Mouse (Mus musculus) thymus, adult 2 months (tissue): ENCODE measurements around the gene Dcst1. TPM values are rescaled to one million over a fixed set of nuclear protein-coding genes. Genes with fewer than 3 reads are reported as not detected.

Experiments used
- DNase-seq: peaks from one replicate; pipeline ENCODE4 v3.0.0; 2021
- H3K27ac ChIP-seq: fragments of 200-500 bp; 2 replicates; pipeline ENCODE4 v1.5.1; 2012; ENCODE audit warnings: low read length, control low read depth; ENCODE audit not compliant: control insufficient read depth, insufficient read depth
- H3K27me3 ChIP-seq: fragments of 200-500 bp; 2 replicates; pipeline ENCODE4 v1.6.1; 2012; ENCODE audit warnings: mild to moderate bottlenecking, low read length, moderate library complexity, mixed read lengths; ENCODE audit not compliant: control insufficient read depth, insufficient read depth
- H3K36me3 ChIP-seq: fragments of 200-500 bp; 2 replicates; pipeline ENCODE4 v1.6.1; 2012; ENCODE audit warnings: mild to moderate bottlenecking, low read length, moderate library complexity; ENCODE audit not compliant: control insufficient read depth, insufficient read depth
- H3K4me1 ChIP-seq: fragments of 200-500 bp; replicated peaks from 2 replicates; pipeline ENCODE4 v1.6.1; 2012; ENCODE audit warnings: low read length; ENCODE audit not compliant: control insufficient read depth, insufficient read depth
- H3K4me3 ChIP-seq: fragments of 200-500 bp; 2 replicates; pipeline ENCODE4 v1.5.1; 2012; ENCODE audit warnings: mild to moderate bottlenecking, low read length, control low read depth, moderate library complexity; ENCODE audit not compliant: control insufficient read depth, insufficient read depth
- CTCF ChIP-seq: fragments of 200-500 bp; IDR thresholded peaks from 2 replicates; pipeline ENCODE4 v1.5.1; 2012; ENCODE audit warnings: mild to moderate bottlenecking, control low read depth, low read length, moderate library complexity, borderline replicate concordance; ENCODE audit not compliant: control insufficient read depth, poor library complexity, insufficient read depth; ENCODE audit errors: extremely low read depth
- POLR2A ChIP-seq: fragments of 200-500 bp; IDR thresholded peaks from 2 replicates; pipeline ENCODE4 v1.6.1; 2012; ENCODE audit warnings: mild to moderate bottlenecking, low read length, control low read depth, moderate library complexity; ENCODE audit not compliant: control insufficient read depth, poor library complexity, insufficient read depth; ENCODE audit errors: extremely low read depth
- WGBS: fragments of 180-500 bp; shearing (Covaris S2); methylation state at CpG from one replicate; pipeline ENCODE4 v1.1.7; 2018; 5-methylcytosine and 5-hydroxymethylcytosine counted together
- polyA plus RNA-seq: library from polyadenylated mRNA; depleted of rRNA; stranded (reverse); fragments of >200 nt; gene quantifications from 2 replicates; pipeline ENCODE4 v1.2.3, GENCODE M21; 2012

Gene Dcst1
- polyA plus RNA-seq, 1 experiment: 0.24 TPM

DNA sequence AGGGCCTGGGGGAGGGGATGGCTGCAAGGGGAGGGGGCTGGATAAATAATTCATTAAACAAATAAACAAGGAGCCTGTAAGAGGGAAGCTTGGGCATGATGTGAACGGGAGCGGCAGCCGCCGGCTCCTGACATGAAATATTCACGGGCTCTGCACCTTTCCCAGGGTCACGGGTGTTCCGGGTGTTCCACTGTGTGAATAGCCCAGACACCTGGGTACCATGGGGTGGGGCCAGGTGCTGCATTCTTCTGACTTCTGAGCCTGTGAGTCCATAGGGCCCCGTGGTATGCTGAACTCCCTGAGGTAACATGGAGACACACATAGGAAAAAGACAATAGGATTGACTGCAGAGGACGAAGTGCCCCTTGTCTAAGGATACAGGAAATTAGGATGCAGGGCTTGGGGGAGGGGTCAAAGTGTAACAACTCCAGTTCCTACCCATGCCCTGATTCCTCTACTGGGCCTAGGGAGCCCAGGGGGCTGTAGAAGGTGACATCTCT, 37.6 kb downstream of the Dcst1 start:
- TF ChIP-seq POLR2A (no peak), CTCF (no peak)
- Histone ChIP-seq H3K27me3 (peaks cover 9% of the 10 kb centered on the region; the same call in 1 of the 2 replicates), H3K4me3 (no peak overlapping the region), H3K27ac (no peak overlapping the region), H3K4me1 (peaks cover 6% of the 10 kb centered on the region), H3K36me3 (no peaks in the 10 kb centered on the region)
- no peak for DNase-seq
- 86% methylated on average over 9 of the region's 9 CpGs for WGBS

GRCm38 (mm10) chr3:89325882-89326281, 39.2 kb downstream of the Dcst1 start:
- no peak overlapping the region for H3K4me3 ChIP-seq
- H3K27me3 ChIP-seq: peaks cover 23% of the 10 kb centered on the region
- H3K36me3 ChIP-seq: no peaks in the 10 kb centered on the region
- TF ChIP-seq CTCF: no peak
- no peak overlapping the region for H3K27ac ChIP-seq
- H3K4me1 ChIP-seq: peaks cover 20% of the 10 kb centered on the region
- DNase-seq: no peak
- 97% methylated on average over 8 of the region's 8 CpGs for whole genome bisulfite sequencing

- WGBS: 2% methylated on average over 52 of the region's 53 CpGs
Observed at GRCm38 (mm10) chr3:89322514-89323165, 42.4 kb downstream of the Dcst1 start, which contains the start of gene Efna3. Gene Efna3, minus strand, starts transcription at chr3:89322965.

GRCm38 (mm10) chr3:89322131-89322500, 42.9 kb downstream of the Dcst1 start:
- peak overlapping the region; percentile 29 for H3K4me3 ChIP-seq
- 5% methylated on average over 14 of the region's 14 CpGs for WGBS
- peaks cover 48% of the 10 kb centered on the region for H3K27me3 ChIP-seq

More at GRCm38 (mm10) chr3:89322514-89323165, 42.4 kb downstream of the Dcst1 start, which contains the start of gene Efna3:
- Histone ChIP-seq H3K27ac (no peak within 1 kb of the TSS), H3K4me3 (peak within 1 kb of the TSS; percentile 29), H3K27me3 (peaks cover 48% of the 10 kb centered on the region), H3K36me3 (no peaks in the 10 kb centered on the region), H3K4me1 (peaks cover 39% of the 10 kb centered on the region)
- no peak for TF ChIP-seq CTCF
- DNase-seq: peak; percentile 64

DNA sequence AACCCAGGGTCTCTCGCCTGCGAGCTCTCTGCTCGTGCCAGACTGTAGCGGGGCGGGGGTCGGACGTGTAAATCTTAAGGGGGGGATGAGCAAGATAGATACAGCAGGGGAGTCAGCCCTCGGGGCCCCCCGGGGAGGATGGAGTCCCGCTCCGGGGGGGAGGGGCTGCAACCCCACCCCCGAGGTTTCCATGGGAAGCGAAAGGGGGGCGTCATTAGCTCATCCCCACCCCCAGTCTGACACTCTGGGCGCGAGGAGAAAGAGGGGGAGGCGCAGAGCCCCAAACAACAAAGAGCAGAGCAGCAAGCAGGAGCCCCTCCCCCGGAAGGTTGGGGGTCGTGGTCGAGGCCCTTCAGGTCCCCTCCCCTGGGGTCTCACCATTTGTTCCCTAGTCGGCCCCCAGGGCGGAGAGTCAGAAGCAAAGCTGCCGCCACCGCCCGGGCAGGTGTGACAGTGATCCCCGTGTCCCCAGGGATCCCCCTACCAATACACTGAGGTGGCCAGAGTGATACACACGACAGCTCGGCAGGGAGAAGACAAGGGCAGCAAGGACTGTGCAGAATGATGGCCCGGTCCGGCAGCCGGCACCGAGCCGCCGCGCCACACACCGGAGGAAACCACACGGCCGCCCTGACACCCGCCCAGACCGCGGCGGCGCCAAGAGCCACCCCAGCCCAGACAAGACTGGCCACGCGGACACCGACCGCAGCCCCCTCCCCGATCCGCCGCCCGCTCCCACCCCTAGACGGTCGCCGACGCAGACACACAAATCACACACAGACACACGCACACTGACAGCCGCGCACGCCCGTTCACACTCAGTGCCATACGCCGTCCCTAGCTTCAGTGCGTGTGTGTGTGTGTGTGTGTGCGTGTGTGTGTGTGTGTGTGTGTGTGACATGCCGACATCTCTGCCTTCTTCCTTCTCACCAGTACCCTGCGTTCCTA, 43.6 kb downstream of the Dcst1 start:
- Histone ChIP-seq H3K27ac (no peak overlapping the region), H3K27me3 (peaks cover 48% of the 10 kb centered on the region), H3K4me1 (peaks cover 40% of the 10 kb centered on the region), H3K36me3 (no peaks in the 10 kb centered on the region), H3K4me3 (0 out of 2 replicates have a peak overlapping the region, but pooled peaks have one; percentile 29)
- TF ChIP-seq POLR2A (no peak), CTCF (no peak)
- 4% methylated on average over 65 of the region's 66 CpGs for WGBS
- DNase-seq: no peak

More at GRCm38 (mm10) chr3:89322131-89322500, 42.9 kb downstream of the Dcst1 start:
- H3K36me3 ChIP-seq: no peaks in the 10 kb centered on the region
- TF ChIP-seq POLR2A (no peak), CTCF (no peak)
- H3K27ac ChIP-seq: no peak overlapping the region
- peaks cover 39% of the 10 kb centered on the region for H3K4me1 ChIP-seq
- DNase-seq: no peak

- no peaks in the 10 kb centered on the region for H3K36me3 ChIP-seq
- H3K27ac ChIP-seq: no peak overlapping the region
- no peak overlapping the region for H3K4me3 ChIP-seq
- 2% methylated on average over 41 of the region's 41 CpGs for WGBS
- no peak for TF ChIP-seq CTCF
- no peak for TF ChIP-seq POLR2A
- peaks cover 47% of the 10 kb centered on the region for H3K4me1 ChIP-seq
- peak; percentile 13 for DNase-seq
- peaks cover 54% of the 10 kb centered on the region for H3K27me3 ChIP-seq
Observed at GRCm38 (mm10) chr3:89320581-89321182, 44.4 kb downstream of the Dcst1 start.
